Mouse (Mus musculus): Measurements from ENCODE around the gene Atp2c2.

The Atp2c2 gene

GRCm38 (mm10) chr8:119784676-119785075 lies 84.9 kb downstream of the Atp2c2 start:
- no peak for DNase-seq (ENCODE audit: low spot score)

- DNase-seq (ENCODE audit: low spot score) = no peak
Measured at GRCm38 (mm10) chr8:119785764-119786405, 86.1 kb downstream of the Atp2c2 start.

- no peak for DNase-seq (ENCODE audit: low spot score)
Measured at GRCm38 (mm10) chr8:119786871-119787270, 87.1 kb downstream of the Atp2c2 start.

- DNase-seq (ENCODE audit: low spot score) = no peak
Measured at GRCm38 (mm10) chr8:119787341-119787740, 87.5 kb downstream of the Atp2c2 start.

GRCm38 (mm10) chr8:119788607-119789381 lies 89.0 kb downstream of the Atp2c2 start:
- DNase-seq (ENCODE audit: low spot score) = no peak

- no peak for DNase-seq (ENCODE audit: low spot score)
Measured at GRCm38 (mm10) chr8:119789581-119789980, 89.8 kb downstream of the Atp2c2 start.

- no peak for DNase-seq (ENCODE audit: low spot score)
Measured at GRCm38 (mm10) chr8:119791804-119792704, 92.2 kb downstream of the Atp2c2 start.

GRCm38 (mm10) chr8:119794689-119795088 lies 94.9 kb downstream of the Atp2c2 start:
- no peak for DNase-seq (ENCODE audit: low spot score)

GRCm38 (mm10) chr8:119795651-119796050 lies 95.8 kb downstream of the Atp2c2 start:
- no peak for DNase-seq (ENCODE audit: low spot score)

GRCm38 (mm10) chr8:119798170-119798964 lies 98.6 kb downstream of the Atp2c2 start:
- DNase-seq (ENCODE audit: low spot score) = peak; percentile 48

GRCm38 (mm10) chr8:119798965-119799264 lies 99.1 kb downstream of the Atp2c2 start:
- DNase-seq (ENCODE audit: low spot score) = no peak

- no peak for DNase-seq (ENCODE audit: low spot score)
Measured at GRCm38 (mm10) chr8:119801168-119801567, 101.4 kb downstream of the Atp2c2 start.

GRCm38 (mm10) chr8:119802592-119802991 lies 102.8 kb downstream of the Atp2c2 start:
- no peak for DNase-seq (ENCODE audit: low spot score)

GRCm38 (mm10) chr8:119805275-119805674 lies 105.5 kb downstream of the Atp2c2 start:
- no peak for DNase-seq (ENCODE audit: low spot score)

- DNase-seq (ENCODE audit: low spot score) = no peak
Measured at GRCm38 (mm10) chr8:119806422-119807263, 106.8 kb downstream of the Atp2c2 start.
